Mouse (Mus musculus): ENCODE results near the gene Mfsd2a.

DNA sequence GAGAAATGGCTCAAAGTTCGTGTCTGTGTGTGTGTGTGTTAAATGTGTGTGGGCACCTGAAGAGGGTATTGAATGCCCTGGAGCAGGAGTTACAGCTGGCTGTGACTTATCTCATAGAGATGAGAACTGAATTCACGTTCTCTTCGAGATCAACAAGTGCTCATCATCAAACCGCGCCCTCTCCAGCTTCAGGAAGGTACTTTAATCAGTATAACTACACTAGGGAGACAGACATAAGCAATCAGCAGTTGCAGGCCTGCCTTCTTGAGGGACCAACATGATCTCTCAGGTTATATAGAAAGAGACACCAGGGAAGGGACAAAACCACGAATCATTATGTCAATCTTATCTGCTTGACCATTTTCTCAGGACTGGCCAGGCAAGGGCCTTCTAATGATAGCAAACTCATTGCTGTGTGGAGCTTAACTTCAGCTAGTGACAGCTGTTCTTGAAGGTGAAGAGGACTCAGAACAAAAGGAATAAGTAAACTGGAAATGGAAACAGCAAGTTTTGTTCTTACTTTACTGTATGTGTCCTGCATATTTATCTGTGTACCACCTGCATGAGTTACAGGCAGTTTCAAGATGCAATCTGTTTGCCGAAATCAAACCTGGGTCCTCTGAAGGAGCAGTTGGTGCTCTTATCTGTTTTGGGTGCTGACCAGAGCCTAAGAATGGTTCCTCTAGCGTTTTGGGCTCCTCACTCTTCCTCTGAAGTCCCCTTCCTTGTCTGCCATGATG, 28.6 kb downstream of the Mfsd2a start:
- no peak for TF ChIP-seq CTCF (IDR thresholded peaks at IDR 0.05; ENCODE audit: borderline replicate concordance, insufficient read depth, low read depth, low read length)
- TF ChIP-seq POLR2A (IDR thresholded peaks at IDR 0.05; ENCODE audit: borderline replicate concordance, insufficient read depth, low read length): no peak
